Mouse (Mus musculus) kidney, postnatal 0 days (tissue): Measurements from ENCODE around the gene Tmem39b. TPM values are rescaled to one million over a fixed set of nuclear protein-coding genes. Genes with fewer than 3 reads are reported as not detected.
"Not testable (repeated sequence)": the region's sequence is repeated elsewhere in the genome, so short reads cannot be mapped to it uniquely, and the experiment has no call there.

Experiments used
- ATAC-seq: fragments of 200-750 bp; cut with Nextera tagmentation; replicated peaks from 2 replicates; pipeline ENCODE4 v1.8.0; 2017; ENCODE audit warnings: low read depth, moderate number of reproducible peaks, moderate TSS enrichment, moderate library complexity; ENCODE audit not compliant: low FRiP score
- DNase-seq: peaks from one replicate; pipeline ENCODE4 v3.0.0-alpha.2; 2016; ENCODE audit warnings: low spot score
- H3K27ac ChIP-seq: fragments of 300-500 bp; sonication (generic); 2 replicates; pipeline ENCODE4 v1.5.1; 2014; ENCODE audit warnings: mild to moderate bottlenecking
- H3K27me3 ChIP-seq: fragments of 300-500 bp; sonication (generic); 2 replicates; pipeline ENCODE4 v1.6.1; 2014; ENCODE audit warnings: low read length, mixed read lengths; ENCODE audit not compliant: insufficient read depth
- H3K36me3 ChIP-seq: fragments of 300-500 bp; sonication (generic); 2 replicates; pipeline ENCODE4 v1.6.1; 2014; ENCODE audit warnings: low read length, mixed read lengths; ENCODE audit not compliant: insufficient read depth
- H3K4me1 ChIP-seq: fragments of 300-500 bp; sonication (generic); replicated peaks from 2 replicates; pipeline ENCODE4 v1.6.1; 2014; ENCODE audit warnings: antibody characterized with exemption, low read length, mixed read lengths; ENCODE audit not compliant: insufficient read depth
- H3K4me2 ChIP-seq: fragments of 300-500 bp; sonication (generic); 2 replicates; pipeline ENCODE4 v1.6.1; 2014; ENCODE audit warnings: mild to moderate bottlenecking, low read length, moderate library complexity, mixed read lengths
- H3K4me3 ChIP-seq: fragments of 300-500 bp; sonication (generic); replicated peaks from 2 replicates; pipeline ENCODE4 v1.5.1; 2014; ENCODE audit warnings: low read depth, low read length
- H3K9ac ChIP-seq: fragments of 300-500 bp; sonication (generic); 2 replicates; pipeline ENCODE4 v1.6.1; 2014; ENCODE audit warnings: low read depth, low read length
- H3K9me3 ChIP-seq: fragments of 300-500 bp; sonication (generic); replicated peaks from 2 replicates; pipeline ENCODE4 v1.6.1; 2016; ENCODE audit warnings: low read length, inconsistent platforms, mixed read lengths
- CTCF ChIP-seq: IDR thresholded peaks from 2 replicates; pipeline ENCODE4 v1.5.1; 2016; ENCODE audit warnings: antibody characterized with exemption, low read depth, mild to moderate bottlenecking, moderate library complexity
- WGBS: fragments of 180-500 bp; shearing (Covaris S2); extraction: QIAGEN DNeasy Blood & Tissue Kit; methylation state at CpG from one replicate; pipeline ENCODE4 v1.1.7; 2014; 5-methylcytosine and 5-hydroxymethylcytosine counted together
- polyA plus RNA-seq: library from polyadenylated mRNA; unstranded; fragments of >200 nt; fragmentation: Nextera tagmentation; extraction: Ambion mirVana; gene quantifications from 2 replicates; pipeline ENCODE4 v1.2.1, GENCODE M21; 2015

Gene Tmem39b
- polyA plus RNA-seq, 1 experiment from 2014 or later, result 12.4 TPM

DNA sequence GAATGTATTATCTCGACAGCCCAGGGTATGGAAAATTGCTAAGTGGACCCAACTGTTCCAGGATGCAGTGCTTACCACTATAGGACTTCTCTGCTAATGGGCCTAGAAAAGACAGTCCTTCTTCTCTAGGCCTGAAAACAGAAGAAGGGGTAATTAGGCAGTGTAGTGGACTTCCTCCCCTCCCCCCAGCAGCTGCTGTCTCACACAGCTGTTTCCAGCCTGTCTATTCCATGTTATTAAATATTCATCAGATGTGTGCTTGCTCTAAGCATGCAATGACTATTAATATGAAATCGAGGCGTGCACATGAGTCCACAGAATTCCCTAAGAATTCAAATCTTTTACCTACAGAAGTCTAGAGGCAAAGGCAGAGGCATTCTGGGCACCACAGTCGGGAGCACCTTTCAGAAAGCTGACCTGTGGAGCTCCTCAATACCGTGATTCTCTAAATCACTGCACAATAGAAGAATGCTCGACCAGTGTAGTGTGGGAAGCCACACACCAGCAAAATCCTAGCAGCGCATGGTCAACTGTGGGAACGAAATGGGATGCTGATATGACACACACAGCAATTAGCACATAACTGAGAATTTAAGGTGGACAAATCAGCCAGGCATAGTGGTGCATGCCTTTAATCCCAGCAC lies 13.0 kb upstream of the Tmem39b start:
- WGBS, result 85% methylated on average over 8 of the region's 8 CpGs
- Histone ChIP-seq H3K27ac (no peak overlapping the region), H3K27me3 (no peaks in the 10 kb centered on the region), H3K36me3 (peaks cover 56% of the 10 kb centered on the region), H3K9ac (no peak overlapping the region), H3K4me2 (no peak overlapping the region), H3K4me3 (no peak overlapping the region), H3K9me3 (no peaks in the 10 kb centered on the region), H3K4me1 (no peaks in the 10 kb centered on the region)
- DNase-seq (no peak), ATAC-seq (no peak)
- TF ChIP-seq CTCF, result no peak

DNA sequence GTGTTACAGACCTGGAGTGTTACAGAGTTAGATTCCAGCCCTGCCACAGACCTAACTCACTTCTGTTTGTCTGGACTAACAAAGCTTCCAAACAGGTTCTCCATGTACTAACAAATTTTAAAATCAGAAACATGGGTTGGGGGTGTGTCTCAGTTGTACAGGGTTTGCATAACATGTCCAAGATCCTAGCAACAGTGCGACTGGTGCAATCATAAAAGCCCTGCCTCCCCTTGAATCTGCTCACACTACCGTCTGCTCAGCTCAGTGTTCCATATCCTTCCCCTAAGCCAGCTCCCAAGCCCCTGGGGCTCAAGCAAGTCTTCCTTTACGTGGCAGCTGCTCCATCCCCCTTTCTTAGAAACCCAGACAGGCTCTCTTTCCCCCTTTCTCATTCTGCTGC lies 10.1 kb upstream of the Tmem39b start:
- Histone ChIP-seq H3K27ac (no peak overlapping the region), H3K36me3 (peaks cover 47% of the 10 kb centered on the region), H3K4me3 (no peak overlapping the region), H3K9me3 (no peaks in the 10 kb centered on the region), H3K27me3 (no peaks in the 10 kb centered on the region), H3K9ac (no peak overlapping the region), H3K4me1 (no peaks in the 10 kb centered on the region; the same call in 1 of the 2 replicates), H3K4me2 (no peak overlapping the region)
- DNase-seq (no peak), ATAC-seq (no peak)
- no peak for TF ChIP-seq CTCF
- 61% methylated on average over 3 of the region's 3 CpGs for WGBS

DNA sequence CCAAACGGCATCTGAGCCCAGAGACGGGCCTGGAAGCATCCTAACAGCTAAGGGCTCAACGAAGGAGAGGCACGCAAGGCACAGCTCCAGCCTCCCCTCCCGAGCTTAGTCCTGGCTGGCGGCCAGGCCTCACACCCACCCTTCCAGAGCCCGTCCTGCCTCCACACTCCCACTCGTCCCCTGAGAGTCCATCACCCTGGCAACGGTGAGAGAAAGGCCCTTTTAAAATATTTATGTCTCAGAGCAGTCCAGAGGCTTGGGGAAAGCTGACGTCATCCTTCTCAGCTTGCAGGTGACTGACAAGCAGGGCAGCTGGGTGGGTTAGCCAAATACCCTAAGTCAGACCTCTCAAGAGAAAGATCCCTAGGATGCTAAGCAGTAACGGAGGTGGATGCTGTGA lies 5.8 kb upstream of the Tmem39b start:
- no peak overlapping the region for H3K9ac ChIP-seq
- no peak overlapping the region; the same call in 1 of the 2 replicates for H3K27ac ChIP-seq
- TF ChIP-seq CTCF, result no peak
- H3K4me2 ChIP-seq, result no peak overlapping the region
- H3K4me1 ChIP-seq, result no peaks in the 10 kb centered on the region; the same call in 1 of the 2 replicates
- WGBS, result 8% methylated on average over 11 of the region's 11 CpGs
- ATAC-seq (peak; percentile 80), DNase-seq (peak; percentile 93)
- H3K4me3 ChIP-seq, result no peak overlapping the region
- peaks cover 16% of the 10 kb centered on the region; the same call in 1 of the 2 replicates for H3K36me3 ChIP-seq
- no peaks in the 10 kb centered on the region for H3K9me3 ChIP-seq
- no peaks in the 10 kb centered on the region for H3K27me3 ChIP-seq

DNA sequence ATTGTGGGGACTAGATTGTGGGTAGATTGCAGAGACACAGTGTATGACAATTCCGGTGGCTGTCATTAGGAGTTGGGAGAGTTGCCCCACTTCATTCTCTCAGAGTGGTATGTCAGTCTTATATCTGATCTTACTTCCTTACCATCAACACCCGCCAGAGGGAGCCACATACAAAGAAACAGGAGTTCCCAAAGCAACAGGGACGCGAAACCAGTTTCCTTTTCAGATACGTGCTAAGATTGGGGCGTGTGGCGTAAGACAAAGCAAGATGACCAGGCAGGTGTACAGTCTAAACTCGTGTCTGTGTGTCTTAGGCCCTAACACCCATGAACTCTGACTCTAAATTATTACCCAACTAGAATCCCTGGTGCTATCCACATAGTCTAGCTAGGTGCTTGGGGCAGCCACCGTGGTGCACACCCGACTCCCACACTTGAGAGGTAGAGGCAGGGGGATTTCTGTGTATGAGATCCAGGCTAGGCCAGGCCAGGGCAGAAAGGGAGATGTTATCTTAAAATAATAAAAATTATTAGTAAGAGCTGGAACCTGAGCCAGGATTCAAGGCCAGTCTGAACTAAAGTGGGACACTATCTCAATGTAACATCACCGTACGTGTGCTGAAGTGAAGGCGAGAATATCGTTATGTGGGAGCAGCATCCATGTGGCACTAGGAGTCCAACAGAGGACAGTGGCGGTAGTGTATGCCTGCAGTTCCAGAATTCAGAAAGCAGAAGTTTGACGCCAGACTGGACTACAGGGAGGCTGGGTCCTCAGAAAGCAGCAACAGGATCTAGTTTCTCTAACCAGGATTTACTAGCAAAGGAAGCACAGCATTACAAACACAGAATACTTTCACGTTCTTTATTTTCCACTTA lies 5.1 kb upstream of the Tmem39b start:
- Histone ChIP-seq H3K4me1 (no peaks in the 10 kb centered on the region; the same call in 1 of the 2 replicates), H3K27ac (no peak overlapping the region; the same call in 1 of the 2 replicates), H3K27me3 (no peaks in the 10 kb centered on the region), H3K4me3 (no peak overlapping the region), H3K36me3 (peaks cover 13% of the 10 kb centered on the region; the same call in 1 of the 2 replicates), H3K9ac (no peak overlapping the region), H3K4me2 (peak overlapping the region; percentile 28), H3K9me3 (no peaks in the 10 kb centered on the region)
- ATAC-seq, result peak; percentile 19
- WGBS, result 33% methylated on average over 17 of the region's 17 CpGs
- peak; percentile 97 for TF ChIP-seq CTCF
- peak; percentile 95 for DNase-seq

DNA sequence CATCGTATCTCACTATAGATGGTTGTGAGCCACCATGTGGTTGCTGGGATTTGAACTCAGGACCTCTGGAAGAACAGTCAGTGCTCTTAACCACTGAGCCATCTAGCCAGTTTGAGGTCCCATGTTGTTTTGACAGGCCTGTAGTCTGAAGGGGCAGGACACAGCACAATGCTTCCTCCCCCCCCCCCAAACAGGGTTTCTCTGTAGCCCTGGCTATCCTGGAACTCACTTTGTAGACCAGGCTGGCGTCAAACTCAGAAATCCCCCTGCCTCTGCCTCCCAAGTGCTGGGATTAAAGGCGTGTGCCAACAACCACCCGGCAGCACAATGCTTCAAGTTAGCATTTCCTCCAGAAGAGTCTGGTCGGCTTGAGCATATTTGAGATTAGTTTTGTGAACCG lies 4.0 kb upstream of the Tmem39b start:
- ATAC-seq, H3K4me2 ChIP-seq: not testable (repeated sequence)
- 96% methylated on average over 6 of the region's 6 CpGs for WGBS

DNA sequence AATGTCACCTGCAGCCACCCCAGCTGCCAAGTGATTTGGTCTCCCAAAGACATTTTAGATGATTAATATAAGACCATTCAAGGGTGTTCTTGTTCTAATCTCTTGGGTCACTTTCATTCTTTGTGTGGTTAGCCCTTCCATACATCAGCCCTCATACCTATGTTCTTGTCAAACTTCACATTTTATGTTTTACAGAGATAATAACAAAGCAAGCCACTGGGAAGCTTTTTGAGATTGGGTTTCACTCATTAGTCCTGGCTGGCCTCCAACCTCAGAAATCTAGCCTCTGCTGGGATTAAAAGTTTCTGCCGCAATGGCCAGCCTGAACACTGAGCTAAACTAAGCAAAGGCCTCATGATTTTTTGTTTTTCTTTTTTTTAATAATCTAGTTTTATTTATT lies 3.6 kb upstream of the Tmem39b start:
- H3K9ac ChIP-seq, result no peak overlapping the region
- no peak overlapping the region for H3K4me3 ChIP-seq
- no peak for TF ChIP-seq CTCF
- H3K9me3 ChIP-seq, result no peaks in the 10 kb centered on the region
- H3K4me2 ChIP-seq, result no peak overlapping the region
- whole genome bisulfite sequencing, result 53% methylated on average over 1 of the region's 1 CpGs
- no peaks in the 10 kb centered on the region for H3K27me3 ChIP-seq
- peaks cover 6% of the 10 kb centered on the region; the same call in 1 of the 2 replicates for H3K4me1 ChIP-seq
- DNase-seq (no peak), ATAC-seq (no peak)
- peaks cover 9% of the 10 kb centered on the region; the same call in 1 of the 2 replicates for H3K36me3 ChIP-seq
- no peak overlapping the region for H3K27ac ChIP-seq

More for the DNA sequence above, 4.0 kb upstream of the Tmem39b start:
- not testable (repeated sequence) for H3K9me3 ChIP-seq, H3K36me3 ChIP-seq, DNase-seq, H3K4me3 ChIP-seq, H3K27ac ChIP-seq, H3K9ac ChIP-seq, H3K4me1 ChIP-seq, H3K27me3 ChIP-seq
